Mouse (Mus musculus) layer of hippocampus, adult 9-10 months (tissue): Measurements from ENCODE around the gene Lipa.

ENCODE experiments used
- DNase-seq: peaks from one replicate; pipeline ENCODE4 v3.0.0; 2022; ENCODE audit warnings: low spot score

The Lipa gene

GRCm38 (mm10) chr19:34526941-34527682 is at the start of gene Lipa:
Lipa (minus strand) TSS chr19:34527474.
- DNase-seq, result peak; percentile 72

- DNase-seq, result no peak
Measured at GRCm38 (mm10) chr19:34573650-34574049, 46.4 kb upstream of the Lipa start.

DNA sequence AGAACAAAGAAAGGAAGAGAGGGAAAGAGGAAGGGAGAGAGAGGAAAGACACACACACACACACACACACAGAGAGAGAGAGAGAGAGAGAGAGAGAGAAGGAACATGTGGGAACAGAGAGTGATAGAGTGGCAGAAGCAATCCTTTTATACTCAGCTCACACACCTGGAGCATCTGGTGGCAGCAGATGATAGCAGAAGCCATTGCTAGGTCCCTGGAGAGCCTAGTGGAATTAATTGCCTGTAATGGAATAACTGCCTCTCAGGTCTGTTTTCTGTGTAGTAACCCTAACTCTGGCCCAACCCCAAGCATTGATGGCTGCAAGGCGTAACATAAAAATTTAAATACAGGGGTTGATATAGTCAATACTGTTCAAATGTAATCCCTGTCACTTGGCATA is 43.8 kb upstream of the Lipa start:
- DNase-seq, result no peak

- no peak for DNase-seq
Measured at GRCm38 (mm10) chr19:34569896-34570476, 42.7 kb upstream of the Lipa start.

DNA sequence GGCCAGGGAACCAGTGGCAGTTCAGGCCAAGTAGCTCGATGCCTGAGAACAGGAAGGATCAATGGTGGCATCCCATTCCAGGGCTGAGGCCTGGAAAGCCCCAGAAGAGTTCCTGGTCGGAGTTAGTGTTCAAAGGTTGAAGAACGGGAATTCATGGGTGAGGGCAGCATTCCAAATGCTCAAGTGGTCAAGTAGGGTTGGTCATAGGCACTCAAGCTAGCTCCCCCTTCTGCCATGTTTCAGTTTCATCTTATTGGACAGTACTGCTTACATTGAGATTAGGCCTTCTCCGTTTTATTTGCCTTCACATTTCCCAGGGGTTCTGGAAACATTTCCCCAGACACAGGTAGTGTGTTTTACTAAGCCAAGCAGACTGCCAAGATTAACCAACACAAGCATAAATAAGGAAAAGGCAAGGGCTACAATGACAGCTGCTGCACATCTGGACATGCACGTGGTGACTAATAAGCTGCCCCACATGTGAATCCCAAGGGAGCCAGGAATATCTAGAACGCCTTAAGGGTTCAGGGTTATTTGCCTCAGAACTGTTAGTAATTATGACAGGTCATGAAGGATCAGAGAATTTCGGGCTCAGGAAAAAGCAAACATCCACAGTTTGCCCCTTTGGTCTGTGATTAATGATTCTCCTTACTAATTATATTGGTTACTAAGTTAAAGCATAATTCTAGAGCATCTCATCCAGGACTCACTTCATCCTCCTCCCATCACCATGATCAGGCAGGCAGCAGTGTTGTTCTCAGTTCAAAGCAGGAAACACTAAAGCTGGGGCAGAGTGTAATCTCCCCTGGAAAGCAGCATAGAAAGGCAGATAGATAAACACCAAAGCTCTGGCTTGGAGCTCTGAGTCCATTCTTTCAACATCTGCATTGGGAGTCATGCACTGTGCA is 42.0 kb upstream of the Lipa start:
- no peak for DNase-seq

DNA sequence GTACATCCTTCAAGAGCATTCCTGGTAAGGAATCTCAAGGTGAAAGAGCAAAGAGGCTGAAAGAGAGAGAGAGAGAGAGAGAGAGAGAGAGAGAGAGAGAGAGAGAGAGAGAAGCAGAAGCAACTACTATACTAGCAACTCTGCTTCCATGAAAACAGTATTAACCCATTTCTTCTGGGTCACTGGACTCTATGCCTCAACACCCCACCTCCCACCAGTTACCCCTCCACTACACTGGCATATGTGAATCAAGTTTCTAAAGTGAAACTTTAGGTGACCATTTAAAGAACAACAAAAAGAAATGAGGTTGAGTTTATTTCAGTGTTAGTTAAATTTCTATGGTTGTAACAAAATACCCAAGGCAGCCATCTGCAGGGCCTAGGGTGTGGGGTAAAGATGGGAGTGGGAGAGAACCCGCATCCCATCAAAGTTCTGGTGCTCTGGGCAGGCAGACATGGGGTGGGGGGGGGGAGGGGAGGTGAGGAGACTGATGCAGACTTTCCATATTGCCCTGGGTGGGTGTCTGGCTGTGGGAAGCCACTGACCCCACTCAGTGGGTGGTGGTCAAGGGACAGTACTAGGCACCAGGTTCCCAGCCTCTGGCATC is 39.0 kb upstream of the Lipa start:
- no peak for DNase-seq

GRCm38 (mm10) chr19:34562556-34562955 is 35.3 kb upstream of the Lipa start:
- no peak for DNase-seq

DNA sequence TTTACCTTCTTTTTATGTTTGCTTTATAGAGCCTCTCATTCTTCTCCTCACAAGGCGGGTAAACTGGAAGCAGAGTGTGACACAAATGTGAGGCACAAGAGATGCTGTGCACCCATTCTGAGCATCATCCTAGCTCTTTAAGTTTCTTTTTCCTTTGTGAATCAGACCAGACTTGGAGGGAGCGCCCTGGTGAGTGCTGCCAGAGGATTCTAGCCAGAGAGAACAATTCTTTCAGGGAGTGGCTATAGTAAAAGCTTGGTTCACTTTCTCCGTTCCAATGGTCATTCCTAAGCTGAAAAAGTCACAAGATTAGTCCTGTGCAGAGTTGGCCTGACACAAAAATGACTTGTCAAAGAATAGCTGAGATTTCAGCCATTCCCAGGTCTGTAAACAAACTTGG is 29.3 kb upstream of the Lipa start:
- no peak for DNase-seq

GRCm38 (mm10) chr19:34554061-34554460 is 26.8 kb upstream of the Lipa start:
- DNase-seq, result no peak

- no peak for DNase-seq
Measured at GRCm38 (mm10) chr19:34553522-34553921, 26.2 kb upstream of the Lipa start.

- no peak for DNase-seq
Measured at GRCm38 (mm10) chr19:34553021-34553420, 25.7 kb upstream of the Lipa start.

DNA sequence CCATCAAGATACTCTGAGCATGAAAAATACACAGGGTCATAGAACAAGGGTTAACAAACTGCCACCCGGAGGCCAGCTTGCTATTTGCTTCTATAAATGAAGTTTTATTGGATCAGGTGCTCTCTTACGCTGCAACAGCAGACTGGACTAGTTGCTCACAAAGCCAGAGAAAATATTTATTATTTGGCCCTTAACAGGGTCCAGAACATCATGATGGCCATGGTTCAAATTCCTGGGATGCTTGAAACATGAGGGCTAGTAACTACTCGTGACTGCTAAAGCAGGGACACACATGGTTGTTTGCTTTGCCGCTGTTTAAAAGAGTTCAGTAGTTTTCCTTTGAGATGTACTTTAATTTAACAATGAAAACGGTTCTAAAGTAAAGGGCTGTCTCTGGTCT is 24.7 kb upstream of the Lipa start:
- no peak for DNase-seq

DNA sequence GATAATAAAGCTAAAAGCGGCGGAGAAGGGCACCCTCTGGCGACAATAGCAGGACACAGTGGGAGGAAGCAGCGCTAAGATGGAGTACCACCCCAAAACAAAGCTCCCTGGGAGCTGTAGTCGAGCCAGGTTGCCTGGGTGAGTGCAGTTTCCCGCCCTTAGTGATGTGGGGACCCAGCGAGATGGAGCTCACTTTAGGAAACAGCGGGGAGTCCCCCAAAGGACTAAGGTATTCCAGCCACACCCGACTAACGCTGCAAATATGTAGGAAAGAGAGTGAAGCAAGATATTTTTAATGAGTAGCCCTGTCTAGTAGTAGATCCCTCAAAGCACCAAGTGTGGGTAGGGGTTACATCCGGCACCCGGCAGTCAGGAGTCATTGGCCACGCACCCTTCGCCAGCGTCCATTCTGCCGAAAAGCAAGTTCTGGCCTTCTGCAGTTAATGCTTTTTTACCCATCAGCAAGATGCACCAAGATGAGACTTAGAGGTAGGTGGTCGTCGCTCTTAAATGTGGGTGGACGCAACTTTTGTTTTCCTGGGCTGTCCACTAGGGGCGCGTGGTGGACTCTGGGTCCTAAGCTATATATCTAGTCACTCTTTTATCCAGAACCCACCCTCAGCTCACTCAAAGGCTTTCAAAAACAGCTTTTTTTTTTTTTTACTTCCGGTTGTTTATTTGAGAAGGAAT is 23.4 kb upstream of the Lipa start, which contains the start of gene Ifit2:
TSS of gene Ifit2 (plus strand) at position 161 of the 690 bp plus-strand sequence.
- peak; percentile 54 for DNase-seq

GRCm38 (mm10) chr19:34550205-34550533 is 22.9 kb upstream of the Lipa start:
- DNase-seq, result no peak

DNA sequence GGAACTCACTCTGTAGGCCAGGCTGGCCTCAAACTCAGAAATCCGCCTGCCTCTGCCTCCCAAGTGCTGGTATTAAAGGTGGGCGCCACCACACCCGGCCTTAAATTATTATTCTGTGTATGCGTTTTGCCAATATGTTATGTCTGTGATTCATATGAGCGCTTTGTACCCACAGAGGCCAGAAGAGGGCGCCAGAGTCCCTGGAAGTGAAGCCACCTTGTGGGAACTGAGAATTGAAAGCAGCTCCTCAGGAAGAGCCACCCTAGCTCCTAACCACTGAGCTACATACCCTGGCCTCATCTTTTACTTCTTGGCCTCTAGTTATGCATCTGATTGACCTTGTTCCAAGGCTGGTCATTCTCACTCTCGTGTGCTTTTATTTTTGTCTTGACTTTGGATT is 20.7 kb upstream of the Lipa start:
- DNase-seq, result peak; percentile 66

- no peak for DNase-seq
Measured at GRCm38 (mm10) chr19:34546211-34546610, 18.9 kb upstream of the Lipa start.

GRCm38 (mm10) chr19:34539422-34539821 is 12.1 kb upstream of the Lipa start:
- DNase-seq, result no peak

- DNase-seq, result no peak
Measured at GRCm38 (mm10) chr19:34532061-34532751, 4.9 kb upstream of the Lipa start.

DNA sequence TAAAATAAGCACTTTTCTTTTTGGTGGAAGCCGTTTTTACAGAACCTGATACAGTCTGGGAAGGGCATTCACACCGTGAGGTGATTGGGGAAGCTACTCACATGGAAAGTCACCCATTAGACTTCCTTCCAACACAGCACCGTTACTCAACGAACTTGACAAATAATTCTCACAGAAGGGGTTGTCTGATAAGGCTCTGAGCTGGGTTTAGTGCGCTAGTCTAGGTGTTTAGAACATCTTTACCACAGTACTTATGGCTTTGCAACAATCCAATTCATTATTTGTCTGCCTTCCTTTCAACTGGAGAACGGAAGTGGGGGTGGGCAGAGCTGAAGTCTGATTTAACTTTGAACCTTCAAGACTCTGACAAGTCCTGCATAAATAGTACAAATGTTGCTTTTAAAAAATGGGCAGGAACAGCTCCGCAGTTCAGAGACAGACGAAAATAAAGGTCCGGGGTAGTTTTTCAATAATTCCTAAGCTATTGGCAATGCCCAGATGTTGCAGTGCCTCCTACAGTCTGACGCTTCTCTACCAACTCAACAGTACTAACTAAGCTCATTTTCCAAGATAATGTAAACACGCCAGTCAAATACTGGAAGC is 852 bp downstream of the Lipa start:
- peak; percentile 25 for DNase-seq

DNA sequence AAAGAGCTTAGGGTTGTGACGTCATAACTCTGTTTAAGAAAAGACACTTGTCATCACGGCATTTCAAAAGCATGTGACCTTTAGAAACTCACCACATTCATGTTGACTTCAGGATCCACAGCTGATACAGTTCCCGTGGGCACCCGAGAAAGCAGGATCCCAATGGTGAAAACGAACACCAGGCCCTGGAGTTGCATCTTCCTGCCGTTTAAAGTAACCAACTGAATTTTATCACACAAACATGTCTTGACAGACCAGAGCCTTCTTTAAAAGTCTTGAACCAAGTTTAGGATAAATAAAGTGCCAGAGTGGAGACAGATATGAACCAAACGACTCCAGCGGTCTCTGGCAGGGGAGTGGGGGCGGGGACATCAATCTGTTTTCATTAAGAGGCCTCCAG is 2.6 kb downstream of the Lipa start:
- no peak for DNase-seq
